Mouse (Mus musculus): Measurements from ENCODE around the gene Timd2.

DNA sequence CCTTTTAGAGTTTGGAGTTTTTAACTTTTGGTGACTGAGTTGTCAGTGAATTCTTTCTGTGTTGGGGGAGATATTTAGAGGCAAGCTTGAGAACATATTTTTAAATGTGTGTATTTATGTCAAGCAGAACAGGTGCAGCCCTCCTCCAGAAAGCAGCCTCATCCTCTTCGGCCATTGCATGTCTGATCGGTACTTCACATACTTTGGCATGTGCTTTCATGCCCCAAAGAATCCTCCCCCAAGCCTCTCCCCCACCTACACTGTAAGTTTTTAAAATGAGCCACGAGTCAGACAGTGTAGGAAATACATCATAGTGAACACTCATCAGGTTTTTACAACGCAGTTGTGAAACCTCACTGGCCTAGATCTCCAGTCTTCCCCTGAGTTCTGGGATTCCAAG, 34.0 kb upstream of the Timd2 start:
- TF ChIP-seq POLR2A (IDR thresholded peaks at IDR 0.05; ENCODE audit: borderline replicate concordance, control insufficient read depth, low read depth, low read length) (no peak), CTCF (IDR thresholded peaks at IDR 0.05; ENCODE audit: control insufficient read depth, insufficient read depth, low read length) (no peak)
